Mouse (Mus musculus) embryo, embryonic 11.5 days (tissue): ENCODE measurements around the gene Vps13c.

Experiments
- DNase-seq: peaks from one replicate; pipeline ENCODE4 v3.0.0-alpha.2; 2012; ENCODE audit warnings: low read depth, low spot score

Gene Vps13c

DNA sequence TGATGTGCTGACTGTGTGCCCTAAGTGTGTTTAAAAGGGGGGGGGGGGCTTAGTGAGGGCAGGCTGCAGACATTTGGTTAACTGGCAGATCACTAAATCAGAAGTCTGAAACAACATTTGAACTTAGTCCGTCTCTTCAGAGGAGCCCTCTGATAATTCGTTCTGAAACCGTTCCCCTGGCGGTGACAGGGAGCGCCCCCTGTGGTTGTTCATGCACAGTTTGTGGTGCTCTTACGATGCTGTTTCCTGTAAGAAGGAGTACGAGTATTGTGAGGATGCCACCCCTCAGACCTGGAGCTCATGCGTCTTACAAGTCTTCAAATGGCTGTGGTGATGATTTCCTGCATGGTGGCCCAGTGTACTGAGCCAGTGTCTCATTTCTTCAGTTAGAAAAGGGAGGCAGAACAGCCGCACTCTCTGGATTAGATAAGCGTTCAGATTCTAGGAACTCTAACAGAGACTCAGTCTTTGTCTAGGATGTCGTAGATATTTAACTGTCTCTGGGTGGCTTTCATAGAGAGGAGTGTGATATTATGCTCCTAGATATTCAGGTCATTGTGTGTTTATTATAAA is 38.1 kb downstream of the Vps13c start:
- DNase-seq, result no peak

DNA sequence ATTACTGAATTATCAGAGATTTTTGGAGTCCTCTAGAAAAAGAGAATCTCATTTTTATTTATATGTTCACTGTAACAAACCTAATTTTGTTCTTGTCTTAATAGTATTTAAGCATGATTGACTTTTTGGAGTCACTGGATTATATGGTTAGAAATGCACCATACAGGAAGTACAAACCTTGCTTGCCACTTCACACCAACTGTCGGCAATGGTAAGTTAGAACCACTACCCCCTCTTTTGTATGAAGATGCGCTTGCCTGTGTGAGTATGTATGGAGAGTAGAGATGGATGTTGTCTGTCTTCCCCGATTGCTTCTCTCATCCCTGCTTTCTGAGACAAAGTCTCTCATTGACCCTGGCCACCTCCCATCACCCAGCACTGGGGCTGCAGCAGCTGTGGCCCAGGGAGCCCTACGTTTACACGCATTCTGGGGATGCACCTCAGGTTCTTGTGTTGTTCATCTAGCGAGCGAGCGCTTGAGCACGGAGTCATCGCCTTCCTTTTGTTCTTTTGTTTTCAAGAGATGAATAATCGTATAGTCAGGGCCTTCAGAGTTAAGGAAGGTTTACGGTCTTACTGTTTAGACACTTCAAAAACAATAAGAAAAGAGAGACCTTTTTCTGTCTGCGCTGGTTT is 43.3 kb downstream of the Vps13c start:
- DNase-seq, result no peak

DNA sequence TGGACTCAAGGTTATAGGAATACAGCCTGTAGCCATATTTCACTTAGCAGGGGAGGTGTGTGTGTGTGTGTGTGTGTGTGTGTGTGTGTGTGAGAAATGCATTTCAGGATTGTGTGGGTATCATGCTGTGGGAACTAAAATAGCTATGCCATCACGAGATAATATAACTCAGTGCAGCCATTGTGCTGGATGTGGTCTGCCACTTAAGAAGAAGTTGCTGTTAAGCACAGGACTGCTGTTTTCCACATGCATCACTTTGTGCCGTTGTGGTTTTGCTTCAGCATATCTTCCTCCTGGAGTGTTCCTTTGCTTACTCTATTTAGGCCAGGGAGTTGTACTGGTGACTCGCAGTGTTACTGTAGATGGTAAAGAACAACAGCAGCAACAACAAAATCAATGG is 43.9 kb downstream of the Vps13c start:
- DNase-seq, result no peak

DNA sequence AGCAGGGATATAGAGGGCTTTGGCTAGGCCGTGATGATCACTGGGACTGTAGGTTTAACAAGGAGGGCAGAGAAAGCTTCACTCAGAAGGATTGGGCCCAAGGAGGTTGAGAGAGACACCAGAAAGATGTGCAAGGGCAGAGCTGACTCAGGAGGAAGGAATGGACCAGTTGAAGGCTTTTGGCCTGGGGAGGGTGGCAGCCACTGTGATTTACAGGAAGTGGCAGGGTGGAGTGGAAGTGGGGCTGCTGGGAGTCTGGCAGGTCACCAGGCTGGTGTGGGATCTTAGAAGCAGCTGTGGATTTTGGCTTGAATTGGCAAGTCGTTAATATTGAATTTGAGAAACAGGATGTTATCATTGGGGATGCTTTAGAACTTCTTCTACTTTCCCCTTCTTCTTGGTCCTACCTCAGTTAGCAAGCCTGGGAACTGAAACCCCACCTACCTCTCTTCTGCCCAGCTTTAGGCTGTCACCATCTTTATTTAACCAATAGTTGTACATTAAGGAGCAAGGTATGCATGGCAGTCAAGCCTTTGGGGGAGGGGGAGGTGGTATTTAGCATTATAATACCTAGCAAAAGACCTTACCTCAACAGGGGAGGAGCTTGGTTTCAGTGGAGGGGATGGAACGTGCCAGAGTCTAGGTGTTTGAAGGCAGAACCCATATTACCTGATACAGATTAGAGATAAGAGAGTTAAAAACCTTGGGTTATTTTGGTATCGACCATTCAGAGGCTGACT is 47.0 kb downstream of the Vps13c start:
- DNase-seq, result no peak

DNA sequence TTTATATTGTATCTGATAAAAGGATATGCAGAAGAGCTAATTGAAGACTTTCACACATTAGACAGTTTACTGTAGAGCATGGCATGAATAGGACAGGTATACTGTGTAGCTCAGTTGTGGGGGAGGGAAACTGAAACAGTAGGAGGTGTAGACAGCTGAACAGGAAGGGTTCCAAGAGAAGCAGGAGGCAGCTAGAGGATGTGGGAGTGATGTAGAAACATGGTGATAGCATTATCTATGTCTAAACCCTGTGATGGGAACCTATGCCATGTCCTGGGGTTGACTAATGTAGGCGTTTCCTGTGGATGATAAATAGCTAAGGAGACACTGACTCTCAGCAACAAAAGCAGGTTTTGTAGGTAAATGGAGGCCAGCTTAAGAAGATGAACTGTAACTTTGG is 53.3 kb downstream of the Vps13c start:
- DNase-seq, result no peak

DNA sequence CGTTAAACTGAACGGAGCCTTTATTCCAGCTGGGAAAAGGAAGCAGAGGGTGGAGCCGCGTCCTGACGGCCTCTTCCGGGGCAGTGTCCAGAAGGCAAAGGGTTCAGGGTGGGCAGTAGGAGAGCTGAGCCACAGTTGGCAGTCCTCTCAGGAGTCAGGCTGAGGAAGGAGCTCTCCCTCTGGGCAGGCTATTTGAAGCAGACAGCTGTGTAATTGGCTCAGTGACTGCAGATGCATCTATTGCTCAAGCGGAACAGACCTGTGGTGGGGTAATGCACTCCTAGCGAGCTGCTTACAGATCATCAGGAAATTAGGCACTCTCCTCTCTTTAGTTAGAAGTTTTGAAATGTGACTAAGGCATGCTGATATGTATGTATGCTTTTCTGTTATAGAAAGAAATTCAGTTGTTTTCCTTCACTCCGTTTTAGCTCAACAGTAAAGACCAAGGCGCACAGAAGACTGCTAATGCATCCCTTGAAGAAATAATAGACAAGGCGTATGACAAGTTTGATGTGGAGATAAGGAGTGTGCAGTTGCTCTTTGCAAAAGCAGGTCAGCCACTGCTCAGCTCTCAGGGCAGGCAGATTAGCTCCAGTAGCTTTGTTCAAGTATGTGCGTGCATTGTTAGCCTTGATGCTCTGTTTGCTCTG is 56.6 kb downstream of the Vps13c start:
- no peak for DNase-seq

DNA sequence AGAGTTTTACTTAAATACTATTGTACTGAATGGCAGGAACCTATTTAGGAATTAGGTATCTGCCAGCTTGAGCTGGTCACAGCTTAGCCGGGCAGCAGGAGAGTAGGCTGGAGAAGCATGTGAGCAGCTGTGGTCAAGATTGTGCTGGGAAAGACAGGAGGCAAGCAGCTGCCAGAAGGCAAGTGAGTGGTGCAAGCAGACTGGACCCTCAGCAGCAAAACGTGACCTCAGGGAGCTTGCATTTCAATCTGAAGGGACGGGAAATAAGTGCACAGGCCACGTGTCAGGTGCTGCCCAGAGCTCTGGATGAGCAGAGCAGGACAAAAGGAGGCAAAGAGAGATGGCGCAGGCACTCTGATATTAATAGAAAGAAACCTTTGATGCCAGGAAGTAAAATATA is 60.2 kb downstream of the Vps13c start:
- DNase-seq, result no peak

DNA sequence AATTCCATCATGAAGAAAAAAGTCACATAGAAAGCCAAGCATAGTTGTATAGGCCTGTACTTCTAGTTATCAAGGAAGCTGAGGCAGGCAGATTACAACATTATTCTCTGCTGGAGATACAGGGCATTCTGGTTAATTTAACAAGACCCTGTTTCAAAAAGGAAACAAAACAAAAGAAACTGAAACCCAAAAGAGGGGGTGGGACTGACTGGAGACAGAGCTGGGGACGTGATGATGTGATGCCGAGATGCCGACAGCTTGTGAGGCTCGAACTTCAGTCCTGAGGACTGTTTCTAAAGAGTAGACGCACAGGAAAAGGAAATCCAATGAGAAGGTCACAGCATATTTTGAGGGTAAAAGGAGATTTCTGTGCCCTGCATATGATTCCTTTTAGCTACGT is 64.2 kb downstream of the Vps13c start:
- no peak for DNase-seq

DNA sequence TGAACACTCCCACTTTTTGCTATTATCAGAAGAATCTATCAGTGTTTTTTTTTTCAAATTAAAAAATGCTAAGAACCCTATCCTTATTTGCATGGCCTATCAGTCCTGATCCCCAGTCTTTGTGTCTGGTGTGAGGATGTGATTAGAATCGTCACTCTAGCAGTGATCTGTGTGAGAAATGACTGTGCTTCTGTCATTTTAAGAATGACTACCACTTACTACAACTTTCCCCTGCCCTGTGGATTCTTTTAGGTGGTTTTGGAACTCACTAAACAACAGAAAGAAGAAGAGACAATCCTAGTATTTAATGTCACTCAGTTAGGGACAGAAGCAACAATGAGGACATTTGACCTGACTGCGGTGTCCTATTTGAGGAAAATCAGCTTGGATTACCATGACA is 65.3 kb downstream of the Vps13c start:
- DNase-seq, result no peak

DNA sequence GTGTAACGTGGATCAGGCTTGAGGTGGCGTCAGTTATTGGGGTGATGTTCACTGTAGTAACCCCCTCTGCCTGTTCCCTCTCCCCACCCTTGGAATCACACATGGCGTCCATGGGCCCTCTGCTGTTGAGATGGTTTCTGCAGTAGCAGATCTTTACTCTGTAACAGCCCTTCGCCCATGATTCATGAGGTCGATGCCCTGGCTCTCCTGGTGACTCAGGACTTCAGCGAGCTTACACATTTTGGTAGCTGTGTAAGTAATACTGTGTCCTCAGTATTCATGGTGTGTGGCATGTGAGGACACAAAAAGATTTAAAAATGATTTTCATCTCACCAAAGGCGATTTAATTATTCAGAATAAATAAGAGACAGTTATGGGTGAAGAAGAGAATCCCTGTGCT is 74.5 kb downstream of the Vps13c start:
- no peak for DNase-seq

DNA sequence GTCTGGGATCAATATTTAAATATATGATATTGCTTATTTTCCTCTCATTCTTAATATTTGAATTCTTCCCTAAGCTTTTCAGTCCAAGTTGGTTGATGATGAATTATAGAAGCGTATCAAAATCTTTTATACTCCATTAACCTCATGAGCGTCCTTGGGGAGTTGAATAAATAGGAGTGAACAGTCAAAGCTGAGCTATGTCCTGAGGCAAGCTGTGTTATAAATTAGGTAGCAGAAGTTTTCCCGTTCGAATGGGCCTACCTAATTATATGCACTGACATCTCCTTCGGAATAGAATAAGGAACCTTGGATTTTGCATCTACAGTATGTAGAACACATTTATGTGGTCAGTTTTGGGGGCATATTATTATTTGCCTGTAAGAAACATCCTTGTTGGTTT is 82.2 kb downstream of the Vps13c start:
- DNase-seq, result no peak

DNA sequence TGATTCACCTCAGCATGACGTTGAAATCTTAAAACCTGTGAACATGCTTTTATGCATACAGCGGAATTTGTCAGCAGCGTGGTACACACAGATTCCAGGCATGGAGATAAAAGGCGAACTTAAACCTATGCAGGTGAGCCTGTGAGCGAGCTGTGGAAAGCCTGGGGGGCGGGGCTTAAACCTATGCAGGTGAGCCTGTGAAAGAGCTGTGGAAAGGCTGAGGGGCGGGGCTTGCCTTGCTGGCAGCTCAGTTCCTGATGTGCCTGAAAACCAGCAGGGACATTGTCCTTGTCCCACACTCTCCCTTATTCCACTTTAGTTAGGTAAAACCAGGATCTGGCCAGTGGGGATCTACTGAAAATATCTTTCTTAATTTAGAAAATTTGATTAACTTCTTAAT is 90.4 kb downstream of the Vps13c start:
- DNase-seq, result no peak

DNA sequence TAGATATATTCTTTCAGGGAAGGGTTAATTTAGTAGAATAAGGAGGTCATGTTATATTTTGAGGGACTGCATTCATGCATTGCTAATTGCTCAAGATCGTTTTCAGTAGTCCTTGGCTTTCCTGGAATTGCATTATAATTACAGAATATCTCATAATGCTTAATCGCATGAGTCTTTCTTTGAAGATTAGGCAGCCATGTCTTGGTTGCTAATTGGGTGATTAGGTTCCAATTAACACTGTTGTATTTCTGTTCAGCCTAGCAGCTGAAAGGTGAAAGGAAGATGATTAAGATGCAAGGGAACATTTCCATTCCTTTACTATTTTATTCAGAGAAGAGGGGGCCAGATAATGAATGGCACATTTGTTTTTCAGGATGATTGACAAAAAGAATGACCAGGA is 97.1 kb downstream of the Vps13c start:
- no peak for DNase-seq

DNA sequence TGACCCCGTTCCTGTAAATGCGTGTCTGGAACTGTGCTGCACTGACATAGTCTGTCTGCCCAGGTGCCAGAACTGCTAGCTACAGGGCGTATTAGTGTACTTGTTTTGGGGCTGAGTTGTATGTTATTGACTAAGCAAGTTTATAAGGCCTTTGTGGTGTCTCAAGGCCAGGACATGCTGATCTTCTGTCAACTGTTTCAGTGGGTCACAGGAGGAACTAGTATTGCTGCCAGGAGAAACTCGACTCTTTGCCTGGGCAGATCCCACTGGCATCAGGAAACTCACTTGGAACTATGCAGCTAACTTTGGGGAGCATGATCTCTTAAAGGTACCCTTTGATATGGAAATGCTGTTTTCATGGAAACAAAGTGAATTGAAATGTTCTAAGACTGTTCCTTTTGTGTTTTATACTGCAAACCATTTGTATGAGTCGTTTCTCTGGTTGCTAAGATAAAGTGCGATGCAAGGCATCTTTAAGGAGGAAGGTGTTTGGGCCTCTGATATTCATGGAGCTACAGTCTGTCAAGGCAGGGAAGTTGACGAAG is 115.3 kb downstream of the Vps13c start:
- no peak for DNase-seq

DNA sequence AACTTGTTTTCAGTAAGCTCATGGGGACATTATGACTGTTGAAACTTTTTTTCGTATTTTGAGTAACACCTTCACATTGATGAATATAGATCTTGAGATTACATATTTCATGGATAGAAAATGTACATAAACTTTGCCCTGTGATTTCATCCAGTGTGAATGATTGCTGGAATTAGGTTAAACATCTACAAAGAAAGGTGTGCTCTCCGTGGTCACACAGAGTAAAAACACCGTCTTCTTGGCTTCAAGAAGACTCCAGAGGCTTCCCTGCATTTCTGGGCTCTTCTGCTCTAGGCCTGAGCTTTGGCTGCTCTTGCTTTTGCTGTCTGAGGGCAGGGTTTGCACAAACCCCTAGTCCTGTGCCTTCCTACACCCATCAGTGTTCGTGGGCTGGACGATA is 121.8 kb downstream of the Vps13c start:
- no peak for DNase-seq

DNA sequence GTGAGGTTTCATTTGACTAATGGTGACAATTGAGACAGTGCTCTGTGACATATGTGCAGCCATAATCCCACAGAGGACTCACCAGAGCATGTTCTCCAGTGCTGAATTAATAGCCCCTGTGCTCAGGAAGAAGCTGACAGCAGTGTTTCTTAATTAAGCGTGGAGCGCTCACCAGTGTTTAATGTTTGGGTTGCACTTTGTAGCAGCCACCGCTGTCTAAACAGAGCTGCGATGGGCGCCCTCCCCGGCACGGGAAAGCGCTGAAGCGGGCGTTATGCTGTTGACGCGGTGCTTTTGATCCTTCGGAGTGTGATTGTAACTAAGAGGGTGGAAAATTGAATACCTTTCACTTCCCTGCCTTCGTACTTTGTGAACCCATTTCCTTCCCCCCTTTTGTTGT is 125.7 kb downstream of the Vps13c start:
- no peak for DNase-seq

DNA sequence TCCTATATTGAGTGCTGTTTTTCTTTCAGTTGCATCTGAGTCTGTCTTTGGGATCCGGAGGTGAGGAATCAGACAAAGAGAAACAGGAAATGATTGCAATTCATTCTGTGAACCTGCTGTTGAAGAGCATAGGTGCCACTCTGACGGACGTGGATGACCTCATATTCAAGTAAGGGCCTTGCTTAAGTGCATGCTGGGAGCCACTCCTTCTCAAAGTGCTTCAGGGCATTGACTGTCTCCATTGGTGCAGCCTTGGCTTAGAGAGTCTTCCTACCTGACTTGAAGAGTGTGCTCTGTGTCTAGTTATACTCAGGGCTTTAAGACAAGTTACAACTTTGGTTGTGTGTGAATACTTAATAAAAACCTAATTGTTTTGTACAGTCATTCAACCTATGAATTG is 126.8 kb downstream of the Vps13c start:
- no peak for DNase-seq

DNA sequence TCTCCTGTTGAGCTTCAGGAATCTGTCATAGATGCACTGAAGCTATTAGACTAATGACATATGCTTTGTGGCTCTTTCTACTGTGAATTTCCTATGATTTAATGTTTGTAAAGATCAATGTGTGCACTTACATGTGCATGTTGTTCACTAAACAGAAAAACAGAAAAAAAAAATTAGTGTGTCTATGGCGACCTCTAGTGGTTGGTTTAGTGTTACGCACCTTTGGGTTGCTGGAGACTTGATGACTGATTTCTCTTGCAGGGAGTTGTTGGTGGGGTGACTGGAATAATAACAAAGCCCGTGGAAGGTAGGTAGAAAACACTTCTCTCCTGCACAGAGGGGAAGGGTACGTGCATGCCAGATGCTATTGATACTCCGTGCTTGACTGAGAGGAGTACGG is 133.3 kb downstream of the Vps13c start:
- peak; percentile 51 for DNase-seq

DNA sequence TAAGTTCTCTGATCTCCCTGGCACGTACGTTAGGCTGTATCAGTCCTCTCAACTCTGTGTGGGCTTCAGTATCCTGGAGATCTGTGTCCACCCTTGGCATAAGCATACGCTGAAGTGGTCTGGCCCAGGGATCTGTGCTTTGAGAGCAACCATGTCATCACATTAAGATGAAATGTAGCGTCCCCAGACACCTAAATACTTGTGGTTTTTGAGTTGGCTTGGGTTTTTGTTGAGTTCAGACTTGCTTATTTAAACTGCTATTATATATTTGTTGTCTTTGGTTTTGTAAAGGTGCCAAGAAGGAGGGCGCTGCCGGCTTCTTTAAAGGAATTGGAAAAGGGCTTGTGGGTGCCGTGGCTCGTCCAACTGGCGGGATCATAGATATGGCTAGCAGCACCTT is 135.3 kb downstream of the Vps13c start:
- no peak for DNase-seq

DNA sequence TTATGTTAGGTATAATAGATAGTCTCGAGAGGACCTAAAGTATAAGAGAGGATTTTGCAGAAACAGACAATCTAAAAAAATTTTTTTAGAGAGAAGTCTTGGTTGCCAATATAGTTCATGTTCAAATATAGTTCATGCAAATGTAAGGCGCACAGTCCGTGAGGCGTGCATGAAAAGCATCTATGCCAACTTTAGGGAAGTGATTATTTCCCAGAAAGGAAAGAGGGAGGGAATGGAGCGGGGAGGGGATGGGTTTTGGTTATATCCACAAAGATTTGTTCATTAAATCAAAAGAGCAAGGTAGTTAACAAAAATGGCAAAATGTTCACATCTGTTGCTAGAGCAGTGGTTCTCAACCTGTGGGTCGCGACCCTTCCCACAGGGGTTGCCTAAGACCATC is 166.4 kb downstream of the Vps13c start:
- no peak for DNase-seq

DNA sequence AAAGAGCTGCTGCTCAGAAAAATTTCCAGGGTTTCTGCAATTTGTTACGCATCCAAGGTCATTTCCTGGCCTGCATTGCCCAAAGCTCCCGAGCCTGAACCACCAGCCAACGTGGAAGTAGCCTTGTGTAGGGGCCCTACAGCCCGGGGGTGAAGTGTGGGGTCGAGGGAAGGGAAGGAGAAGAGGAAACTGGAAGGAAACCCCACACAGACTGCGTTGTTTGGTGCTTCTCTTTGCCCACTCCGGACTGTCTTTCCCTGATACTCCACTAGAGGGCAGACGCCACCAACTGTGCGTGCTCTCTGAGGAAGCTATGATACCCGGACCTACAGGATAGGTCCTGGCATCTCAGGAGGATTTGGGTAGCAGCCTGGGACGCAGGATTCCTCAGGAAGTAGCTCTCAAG is 174.8 kb downstream of the Vps13c start:
- peak; percentile 67 for DNase-seq

DNA sequence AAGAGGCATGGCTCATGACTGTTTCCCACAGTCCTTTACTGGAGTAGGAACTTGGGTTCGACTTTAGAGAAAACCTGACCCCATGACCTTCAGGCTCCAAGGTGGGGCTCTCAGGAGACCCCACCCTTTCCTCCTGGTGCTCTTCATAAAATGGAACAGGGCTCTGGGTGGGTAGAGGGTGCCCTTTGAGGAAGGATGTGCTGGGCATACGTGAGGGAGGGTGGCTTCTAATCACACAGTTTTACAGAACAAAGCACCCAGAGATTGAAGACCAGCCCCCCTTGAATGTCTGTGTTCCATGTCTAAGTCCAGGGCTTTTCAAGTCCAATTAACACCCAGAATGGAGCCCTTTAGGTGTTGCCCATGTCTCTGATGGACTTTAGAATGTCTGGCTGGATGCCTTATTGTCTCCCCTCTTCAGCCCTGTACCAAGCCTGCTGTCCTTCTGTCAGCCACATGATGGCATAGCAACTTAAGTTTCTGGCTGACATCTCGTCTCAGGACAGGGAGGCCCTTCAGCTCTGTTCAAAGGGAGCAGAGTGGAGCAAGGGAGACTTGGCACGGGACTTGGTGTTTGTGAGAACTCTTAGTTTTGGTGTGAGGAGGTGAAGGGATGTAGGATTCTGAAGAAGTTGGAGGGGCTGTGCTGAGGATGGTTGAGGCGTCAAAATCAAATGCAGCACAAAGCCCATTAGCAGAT is 176.2 kb downstream of the Vps13c start:
- peak; percentile 40 for DNase-seq
